Mouse (Mus musculus) lung, adult 2 months (tissue): ENCODE results near the gene Troap.

ENCODE experiments used
- CTCF ChIP-seq: fragments of 200-500 bp; IDR thresholded peaks from 2 replicates; pipeline ENCODE4 v1.5.1; 2011; ENCODE audit warnings: mild to moderate bottlenecking, low read length, control low read depth; ENCODE audit not compliant: insufficient read depth
- POLR2A ChIP-seq: fragments of 200-500 bp; IDR thresholded peaks from 2 replicates; pipeline ENCODE4 v1.6.1; 2011; ENCODE audit warnings: low read depth, mild to moderate bottlenecking, control low read depth, low read length, borderline replicate concordance; ENCODE audit errors: extremely low read depth

DNA sequence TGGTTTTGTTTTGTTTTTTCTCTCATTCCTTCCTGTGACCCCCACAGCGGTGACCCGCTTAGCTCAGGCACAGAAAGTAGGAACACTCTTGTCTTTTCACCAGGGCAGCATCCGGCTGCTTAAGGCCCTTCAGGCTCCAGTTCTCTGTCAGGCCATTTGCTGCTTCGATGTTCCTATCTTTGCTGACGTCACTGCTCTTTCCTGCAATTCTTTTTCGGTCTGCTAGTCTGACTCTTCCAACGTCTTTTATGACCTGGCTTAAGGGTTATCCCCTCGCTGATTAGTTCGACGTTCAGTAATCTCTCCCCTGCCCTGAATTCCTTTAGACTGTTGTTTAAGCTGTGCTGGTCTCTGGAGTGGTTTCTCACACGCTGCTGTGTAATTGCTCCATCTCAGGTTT, 42.2 kb downstream of the Troap start:
- TF ChIP-seq CTCF (no peak), POLR2A (no peak)
